In genomic region chr12:12938850-12939249, GRCm38 (mm10) we compare ENCODE assay signal across 7 mouse cellular contexts. TPM values are rescaled to one million over a fixed set of nuclear protein-coding genes. Genes with fewer than 3 reads are reported as not detected.
DNase-seq lines count a peak whose midpoint lies in the region; ATAC-seq and TF ChIP-seq lines count a peak whose summit lies in the region.

No protein-coding gene starts in this region.

- TF ChIP-seq POLR2A in cortical plate, adult 2 months (IDR thresholded peaks at IDR 0.05; ENCODE audit: extremely low read depth, insufficient read depth, low read length), result no peak

- H3K27ac ChIP-seq in cortical plate, adult 2 months (ENCODE audit: insufficient read depth, low read length), result 0 out of 2 replicates have a peak overlapping the region, but pooled peaks have one; percentile 9
- peak overlapping the region; percentile 89 for H3K27ac ChIP-seq in intestine, embryonic 16.5 days (ENCODE audit: low read length)
- peak overlapping the region; percentile 96 for H3K27ac ChIP-seq in limb, embryonic 10.5 days
- H3K27ac ChIP-seq in midbrain, embryonic 13.5 days, result peak overlapping the region; percentile 95
- peak overlapping the region; percentile 82 for H3K27ac ChIP-seq in stomach, embryonic 15.5 days

- peak overlapping the region; percentile 86 for H3K4me2 ChIP-seq in intestine, embryonic 16.5 days (ENCODE audit: low read depth, low read length)
- H3K4me2 ChIP-seq in midbrain, embryonic 13.5 days (replicated peaks), result peak overlapping the region; percentile 97
- peak overlapping the region; percentile 89 for H3K4me2 ChIP-seq in stomach, embryonic 15.5 days

- TF ChIP-seq CTCF in cortical plate, adult 2 months (IDR thresholded peaks at IDR 0.05; ENCODE audit: extremely low read depth, insufficient read depth, low read length), result peak; percentile 50

- no peaks in the 10 kb centered on the region for H3K9me3 ChIP-seq in intestine, embryonic 16.5 days (ENCODE audit: control insufficient read depth, low read length)
- no peaks in the 10 kb centered on the region for H3K9me3 ChIP-seq in limb, embryonic 10.5 days (replicated peaks)
- H3K9me3 ChIP-seq in midbrain, embryonic 13.5 days, result no peaks in the 10 kb centered on the region
- no peaks in the 10 kb centered on the region for H3K9me3 ChIP-seq in stomach, embryonic 15.5 days

- H3K27me3 ChIP-seq in intestine, embryonic 16.5 days (replicated peaks; ENCODE audit: control insufficient read depth, insufficient read depth, low read length), result no peaks in the 10 kb centered on the region
- H3K27me3 ChIP-seq in limb, embryonic 10.5 days (ENCODE audit: low read depth, poor library complexity, severe bottlenecking), result no peaks in the 10 kb centered on the region
- peaks cover 2% of the 10 kb centered on the region for H3K27me3 ChIP-seq in midbrain, embryonic 13.5 days
- no peaks in the 10 kb centered on the region for H3K27me3 ChIP-seq in stomach, embryonic 15.5 days (replicated peaks)

- H3K9ac ChIP-seq in intestine, embryonic 16.5 days (ENCODE audit: low read depth, low read length), result peak overlapping the region; percentile 91
- H3K9ac ChIP-seq in midbrain, embryonic 13.5 days (replicated peaks), result peak overlapping the region; percentile 98
- H3K9ac ChIP-seq in stomach, embryonic 15.5 days, result peak overlapping the region; percentile 56; the same call in 1 of the 2 replicates

- peak; percentile 50 to 65 for DNase-seq in adrenal gland, postnatal 36 days
- DNase-seq in gastrocnemius, postnatal 4 days (ENCODE audit: low spot score in 2 of 2), result peak; percentile 25 to 54
- peak; percentile 91 for DNase-seq in limb, embryonic 10.5 days (ENCODE audit: low spot score)

- WGBS in intestine, embryonic 16.5 days, result under 1% methylated on average over 12 of the region's 12 CpGs
- 1% methylated on average over 12 of the region's 12 CpGs for WGBS in limb, embryonic 10.5 days
- WGBS in midbrain, embryonic 13.5 days, result 1% methylated on average over 12 of the region's 12 CpGs
- 0% methylated on average over 12 of the region's 12 CpGs for WGBS in stomach, embryonic 15.5 days

- H3K36me3 ChIP-seq in intestine, embryonic 16.5 days (ENCODE audit: control insufficient read depth, insufficient read depth, low read length), result peaks cover 13% of the 10 kb centered on the region
- H3K36me3 ChIP-seq in limb, embryonic 10.5 days, result peaks cover 60% of the 10 kb centered on the region
- H3K36me3 ChIP-seq in midbrain, embryonic 13.5 days, result peaks cover 34% of the 10 kb centered on the region
- H3K36me3 ChIP-seq in stomach, embryonic 15.5 days, result 0 out of 2 replicates have a peak, but pooled peaks cover 4% of the 10 kb centered on the region

- peak; percentile 23 for ATAC-seq in intestine, embryonic 16.5 days
- no peak for ATAC-seq in midbrain, embryonic 13.5 days
- ATAC-seq in stomach, embryonic 15.5 days (ENCODE audit: insufficient read depth, low FRiP score, low read depth), result no peak

- peak overlapping the region; percentile 72 for H3K4me3 ChIP-seq in cortical plate, adult 2 months (ENCODE audit: insufficient read depth, low read length)
- peak overlapping the region; percentile 92 for H3K4me3 ChIP-seq in intestine, embryonic 16.5 days (ENCODE audit: low read length)
- H3K4me3 ChIP-seq in limb, embryonic 10.5 days, result peak overlapping the region; percentile 82
- H3K4me3 ChIP-seq in midbrain, embryonic 13.5 days (replicated peaks), result peak overlapping the region; percentile 92
- peak overlapping the region; percentile 81 for H3K4me3 ChIP-seq in stomach, embryonic 15.5 days (replicated peaks)

- H3K4me1 ChIP-seq in cortical plate, adult 2 months (ENCODE audit: control insufficient read depth, insufficient read depth, low read length), result peaks cover 3% of the 10 kb centered on the region; the same call in 1 of the 2 replicates
- peaks cover 12% of the 10 kb centered on the region for H3K4me1 ChIP-seq in intestine, embryonic 16.5 days (ENCODE audit: control insufficient read depth, insufficient read depth, low read length)
- H3K4me1 ChIP-seq in limb, embryonic 10.5 days, result peaks cover 31% of the 10 kb centered on the region
- peaks cover 37% of the 10 kb centered on the region for H3K4me1 ChIP-seq in midbrain, embryonic 13.5 days (replicated peaks)
- peaks cover 14% of the 10 kb centered on the region for H3K4me1 ChIP-seq in stomach, embryonic 15.5 days

RNA-seq across cellular contexts. Expression of gene Mycn, which starts 2.9 kb away (rescaled TPM):
- total RNA-seq in adrenal gland, postnatal 36 days (2021), result 10 to 100 TPM in 1 of 2 experiments, 1 to 10 TPM in 1; 4.9 to 12.4 TPM
- 9.5 and 10.9 TPM in 2 replicates for polyA plus RNA-seq in cortical plate, adult 2 months (2012; rRNA removed)
- 1 to 10 TPM; 6.1 to 7.9 TPM for total RNA-seq in gastrocnemius, postnatal 4 days (2021)
- 60.7 and 66.4 TPM in 2 replicates for polyA plus RNA-seq in intestine, embryonic 16.5 days (2015; fragmentation: Nextera tagmentation; extraction: Ambion mirVana)
- polyA plus RNA-seq in limb, embryonic 10.5 days (2016; fragmentation: Nextera tagmentation; extraction: Ambion mirVana), result 153 and 241 TPM in 2 replicates
- 60.7 and 67.1 TPM in 2 replicates for polyA plus RNA-seq in midbrain, embryonic 13.5 days (2015; fragmentation: Nextera tagmentation; extraction: Ambion mirVana)
- 45.7 and 52.6 TPM in 2 replicates for polyA plus RNA-seq in stomach, embryonic 15.5 days (2015; fragmentation: Nextera tagmentation; extraction: Ambion mirVana)

Comparison
In these comparisons a context has a peak if more than half of its experiments do, and no peak if none do; other contexts are left out.
1. DNase-seq: peak in every context shown above with its lines; median percentile 91 in limb, embryonic 10.5 days; 58 in adrenal gland, postnatal 36 days; 40 in gastrocnemius, postnatal 4 days.
2. H3K27ac ChIP-seq: peak in every context shown above with its lines; median percentile 96 in limb, embryonic 10.5 days; 95 in midbrain, embryonic 13.5 days; 89 in intestine, embryonic 16.5 days; 82 in stomach, embryonic 15.5 days; 9 in cortical plate, adult 2 months.